Mouse (Mus musculus): ENCODE results near the gene Cdc40. TPM values are rescaled to one million over a fixed set of nuclear protein-coding genes. Genes with fewer than 3 reads are reported as not detected.

The Cdc40 gene
- total RNA-seq, 1 experiment from 2014 or later: 33.9 TPM

Other genes starting within 250 kb of the Cdc40 start
- gene Mettl24, start 200.0 kb downstream of the Cdc40 start, total RNA-seq (2021): 6.1 and 8.4 TPM in 2 replicates
- gene Wasf1, start 164 bp upstream of the Cdc40 start, total RNA-seq (2021): 6.6 and 8.6 TPM in 2 replicates
- not detected in 2 replicates for gene Gpr6, start 189.0 kb upstream of the Cdc40 start, total RNA-seq (2021)

All from adrenal gland, postnatal 25 days (tissue).